Mouse (Mus musculus) E14TG2a.4 (cell line): ENCODE data around the gene Xrcc6.

Experiments
- CTCF ChIP-seq: conservative IDR thresholded peaks from 2 replicates; pipeline ENCODE4 v1.5.1; 2014; ENCODE audit warnings: low read length
- NANOG ChIP-seq: IDR thresholded peaks from 2 replicates; pipeline ENCODE4 v1.6.1; 2014; ENCODE audit warnings: borderline replicate concordance, low read length, mixed read lengths

DNA sequence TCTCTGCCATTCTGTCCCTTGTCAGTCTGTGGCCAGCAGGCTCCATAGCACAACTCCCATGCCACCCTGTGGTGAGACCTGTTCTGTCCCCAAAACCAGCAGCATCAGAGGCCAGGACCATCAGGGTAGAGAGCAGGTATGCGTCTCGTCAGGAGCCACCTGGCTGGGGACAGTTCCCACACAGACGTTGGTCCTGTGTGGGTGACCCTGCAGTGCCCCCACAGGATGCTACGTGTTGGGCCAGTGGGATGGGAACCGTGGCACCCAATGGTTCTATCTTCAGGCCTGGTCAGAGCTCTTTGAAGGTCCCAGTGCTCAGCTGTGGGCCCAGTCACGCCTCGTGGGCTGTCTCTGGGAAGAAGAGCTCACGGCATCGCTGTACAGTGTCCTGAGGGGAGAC lies 36.5 kb upstream of the Xrcc6 start:
- TF ChIP-seq NANOG (no peak), CTCF (no peak)
